Mouse (Mus musculus): Measurements from ENCODE around the gene Slc44a1.
A peak's percentile ranks its signal among the peaks of the same experiment; 100 is the strongest.

Gene Slc44a1

GRCm38 (mm10) chr4:53440010-53440815 lies at the start of gene Slc44a1:
TSS of gene Slc44a1 (plus strand) at chr4:53440413.
- peak; percentile 91 for DNase-seq (ENCODE audit: low spot score)

GRCm38 (mm10) chr4:53395002-53395401 lies 45.2 kb upstream of the Slc44a1 start:
- DNase-seq (ENCODE audit: low spot score): no peak

GRCm38 (mm10) chr4:53396623-53397192 lies 43.5 kb upstream of the Slc44a1 start:
- DNase-seq (ENCODE audit: low spot score): no peak

GRCm38 (mm10) chr4:53397280-53398117 lies 42.7 kb upstream of the Slc44a1 start:
- DNase-seq (ENCODE audit: low spot score): peak; percentile 57

- no peak for DNase-seq (ENCODE audit: low spot score)
Measured at GRCm38 (mm10) chr4:53398561-53398960, 41.7 kb upstream of the Slc44a1 start.

- no peak for DNase-seq (ENCODE audit: low spot score)
Measured at GRCm38 (mm10) chr4:53399428-53399827, 40.8 kb upstream of the Slc44a1 start.

GRCm38 (mm10) chr4:53403386-53403785 lies 36.8 kb upstream of the Slc44a1 start:
- no peak for DNase-seq (ENCODE audit: low spot score)

GRCm38 (mm10) chr4:53404431-53404925 lies 35.7 kb upstream of the Slc44a1 start:
- no peak for DNase-seq (ENCODE audit: low spot score)

GRCm38 (mm10) chr4:53406866-53407265 lies 33.3 kb upstream of the Slc44a1 start:
- DNase-seq (ENCODE audit: low spot score): no peak

- DNase-seq (ENCODE audit: low spot score): no peak
Measured at GRCm38 (mm10) chr4:53408821-53409220, 31.4 kb upstream of the Slc44a1 start.

- DNase-seq (ENCODE audit: low spot score): no peak
Measured at GRCm38 (mm10) chr4:53409526-53410085, 30.6 kb upstream of the Slc44a1 start.

GRCm38 (mm10) chr4:53410752-53411151 lies 29.5 kb upstream of the Slc44a1 start:
- DNase-seq (ENCODE audit: low spot score): no peak

GRCm38 (mm10) chr4:53411958-53412870 lies 28.0 kb upstream of the Slc44a1 start:
- DNase-seq (ENCODE audit: low spot score): no peak

- DNase-seq (ENCODE audit: low spot score): no peak
Measured at GRCm38 (mm10) chr4:53412991-53413390, 27.2 kb upstream of the Slc44a1 start.

GRCm38 (mm10) chr4:53414031-53414797 lies 26.0 kb upstream of the Slc44a1 start:
- no peak for DNase-seq (ENCODE audit: low spot score)

GRCm38 (mm10) chr4:53415873-53416637 lies 24.2 kb upstream of the Slc44a1 start:
- peak; percentile 87 for DNase-seq (ENCODE audit: low spot score)

GRCm38 (mm10) chr4:53416928-53417327 lies 23.3 kb upstream of the Slc44a1 start:
- DNase-seq (ENCODE audit: low spot score): no peak

- DNase-seq (ENCODE audit: low spot score): no peak
Measured at GRCm38 (mm10) chr4:53422799-53423198, 17.4 kb upstream of the Slc44a1 start.

- DNase-seq (ENCODE audit: low spot score): no peak
Measured at GRCm38 (mm10) chr4:53427120-53427519, 13.1 kb upstream of the Slc44a1 start.

- no peak for DNase-seq (ENCODE audit: low spot score)
Measured at GRCm38 (mm10) chr4:53430522-53430921, 9.7 kb upstream of the Slc44a1 start.
